Mouse (Mus musculus) thymus, postnatal 10 days (tissue): ENCODE results near the gene Gm20604.
A peak's percentile ranks its signal among the peaks of the same experiment; 100 is the strongest.

Experiments used
- DNase-seq, 2 experiments: peaks; one replicate each; pipeline ENCODE4 v3.0.0; 2021; ENCODE audit warnings: low spot score in 2 of 2

The Gm20604 gene

GRCm38 (mm10) chr12:102743036-102743588, 15.4 kb downstream of the Gm20604 start:
- DNase-seq, result no peak

DNA sequence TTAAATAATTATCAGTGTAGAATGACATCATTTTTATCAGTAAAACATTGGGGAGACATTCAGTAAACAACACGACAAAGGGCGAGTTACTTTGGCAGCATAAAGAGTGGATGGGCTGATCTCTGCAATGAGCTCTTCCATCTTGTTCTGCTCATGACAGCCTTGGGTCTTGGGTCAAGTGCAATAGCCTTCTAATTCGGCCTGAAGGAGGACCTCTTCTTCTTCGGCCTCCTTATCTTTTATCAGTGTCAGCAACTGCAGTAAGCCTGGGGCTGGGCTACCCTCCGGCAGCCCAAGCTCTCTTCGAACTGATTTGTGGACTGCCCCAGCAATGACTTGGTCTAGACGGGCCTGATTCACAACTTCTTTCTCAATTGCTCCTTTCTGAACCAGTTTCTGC, 16.4 kb downstream of the Gm20604 start:
- no peak for DNase-seq

- DNase-seq, result peak in 1 of 2 experiments; percentile 56
Measured at GRCm38 (mm10) chr12:102740285-102740684, 18.2 kb downstream of the Gm20604 start.

DNA sequence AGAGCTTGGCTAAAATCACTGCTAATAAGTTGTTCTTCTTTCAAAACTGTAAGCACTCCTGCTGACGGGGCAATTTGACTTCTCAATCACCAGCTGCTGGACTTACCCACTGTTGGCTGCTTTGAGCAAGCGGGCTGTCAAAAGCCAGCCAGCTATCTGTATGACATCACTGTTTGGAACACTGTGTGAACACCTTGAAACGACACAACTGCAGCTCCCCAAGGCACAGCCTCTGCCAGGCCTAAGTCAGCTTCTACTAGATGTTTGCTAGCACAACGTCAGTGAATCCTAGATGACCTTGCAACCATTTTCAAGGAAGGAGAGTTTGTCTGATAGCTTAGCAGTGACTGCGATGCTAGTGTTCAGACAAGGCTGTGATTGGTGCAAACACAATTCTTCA, 19.4 kb downstream of the Gm20604 start:
- DNase-seq, result no peak

- peak; percentile 33 to 73 for DNase-seq
Measured at GRCm38 (mm10) chr12:102733381-102733780, 25.1 kb downstream of the Gm20604 start.

DNA sequence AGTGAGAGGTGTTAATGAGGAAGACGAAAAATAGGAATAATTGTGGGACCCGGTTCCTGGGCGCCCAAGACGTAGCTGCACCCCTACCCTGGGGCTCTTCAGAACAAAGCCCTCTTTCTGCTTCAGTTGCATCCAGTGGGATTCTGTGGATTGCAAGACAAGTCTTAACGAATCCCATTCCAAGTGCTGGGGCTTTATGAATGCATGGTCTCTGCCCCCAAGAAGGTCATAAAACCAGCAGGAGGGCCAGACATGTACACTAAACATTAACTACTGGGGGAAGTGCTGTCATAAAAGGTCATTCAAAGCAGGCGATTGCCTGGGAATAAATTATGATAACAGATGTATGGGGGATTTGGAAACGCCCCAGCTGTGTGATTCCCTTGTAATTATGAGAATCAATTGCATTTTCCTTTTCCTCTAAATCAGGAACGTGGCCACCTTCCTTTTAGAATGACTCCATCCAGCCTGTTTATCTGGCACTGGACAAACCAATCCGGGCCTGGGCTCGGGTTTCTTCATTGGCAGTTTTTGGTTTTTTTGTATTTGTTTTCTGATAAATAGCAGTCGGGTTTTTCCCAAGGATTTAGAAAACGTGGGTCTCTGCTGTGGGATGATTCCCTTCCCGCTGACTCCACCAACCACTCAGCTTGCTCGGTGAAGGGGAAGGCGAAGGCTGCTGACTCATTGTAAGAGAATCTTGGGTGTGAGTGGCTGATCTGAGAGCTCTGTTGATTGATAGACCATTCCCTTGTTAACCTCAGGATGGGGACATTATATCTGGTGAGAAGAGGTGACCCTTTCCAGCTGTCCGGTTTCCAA, 27.5 kb downstream of the Gm20604 start:
- no peak for DNase-seq

- DNase-seq, result peak; percentile 58 to 62
Measured at GRCm38 (mm10) chr12:102729855-102730797, 28.3 kb downstream of the Gm20604 start.

DNA sequence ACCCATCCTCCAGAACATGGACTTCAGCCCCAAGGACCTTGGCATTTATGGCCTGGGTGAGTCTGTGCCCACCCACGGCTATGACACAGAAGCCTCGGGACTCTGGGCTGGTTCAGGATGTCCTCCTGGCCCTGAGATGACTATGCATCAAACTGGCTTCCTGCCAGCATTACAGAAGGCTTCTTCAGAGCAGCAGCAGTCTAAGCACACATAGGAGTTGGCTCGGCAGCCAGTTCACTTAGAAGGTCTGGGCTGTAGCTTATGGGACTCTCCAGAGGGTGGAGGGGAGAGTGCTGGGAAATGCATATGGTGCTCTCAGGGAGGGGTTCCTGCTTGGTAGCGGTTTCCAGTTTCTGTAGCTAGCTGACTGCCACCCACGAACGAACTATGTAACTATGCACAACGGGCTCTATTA, 32.7 kb downstream of the Gm20604 start:
- DNase-seq, result no peak

DNA sequence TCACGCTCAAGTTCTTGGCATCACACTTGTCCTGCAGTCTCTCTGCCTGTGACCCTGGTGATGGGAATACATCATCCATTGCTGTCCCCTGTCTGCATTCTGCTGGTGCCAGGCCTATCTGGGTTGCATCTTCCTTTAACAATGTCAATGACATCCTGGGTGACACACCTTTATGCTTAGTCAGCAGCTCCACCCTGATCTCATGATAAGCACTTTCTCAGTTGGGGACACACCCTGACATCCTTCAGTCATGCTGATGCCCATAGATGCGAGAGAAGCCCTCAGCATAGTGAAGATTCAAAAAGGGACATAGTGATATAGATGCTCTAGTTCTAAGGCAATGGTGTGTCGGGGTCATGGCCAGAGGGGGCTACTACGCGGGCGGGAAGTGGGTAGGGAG, 33.3 kb downstream of the Gm20604 start:
- DNase-seq, result no peak

- no peak for DNase-seq
Measured at GRCm38 (mm10) chr12:102723861-102724260, 34.6 kb downstream of the Gm20604 start.

DNA sequence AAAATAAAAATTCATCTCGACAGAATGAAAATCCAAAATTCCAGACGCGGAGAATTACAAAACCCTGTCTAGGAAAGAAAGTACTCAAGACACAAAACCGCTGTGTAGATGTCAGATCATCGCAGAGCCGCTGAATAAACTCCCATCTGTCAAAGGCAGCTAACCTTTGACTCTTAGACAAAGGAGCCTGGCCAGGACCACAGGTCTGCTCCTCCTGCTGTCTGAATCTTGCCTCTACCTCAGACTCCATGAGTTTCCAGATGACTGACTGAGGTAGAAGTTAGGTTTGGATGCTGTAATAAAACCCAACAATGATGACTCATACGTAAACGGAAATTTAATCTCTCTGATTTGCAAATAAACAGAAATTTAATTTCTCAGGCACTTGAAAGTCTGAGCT, 35.5 kb downstream of the Gm20604 start:
- DNase-seq, result no peak

- peak; percentile 69 to 75 for DNase-seq
Measured at GRCm38 (mm10) chr12:102722451-102722850, 36.0 kb downstream of the Gm20604 start.

GRCm38 (mm10) chr12:102719552-102720315, 38.7 kb downstream of the Gm20604 start:
- DNase-seq, result peak in 1 of 2 experiments; percentile 67

DNA sequence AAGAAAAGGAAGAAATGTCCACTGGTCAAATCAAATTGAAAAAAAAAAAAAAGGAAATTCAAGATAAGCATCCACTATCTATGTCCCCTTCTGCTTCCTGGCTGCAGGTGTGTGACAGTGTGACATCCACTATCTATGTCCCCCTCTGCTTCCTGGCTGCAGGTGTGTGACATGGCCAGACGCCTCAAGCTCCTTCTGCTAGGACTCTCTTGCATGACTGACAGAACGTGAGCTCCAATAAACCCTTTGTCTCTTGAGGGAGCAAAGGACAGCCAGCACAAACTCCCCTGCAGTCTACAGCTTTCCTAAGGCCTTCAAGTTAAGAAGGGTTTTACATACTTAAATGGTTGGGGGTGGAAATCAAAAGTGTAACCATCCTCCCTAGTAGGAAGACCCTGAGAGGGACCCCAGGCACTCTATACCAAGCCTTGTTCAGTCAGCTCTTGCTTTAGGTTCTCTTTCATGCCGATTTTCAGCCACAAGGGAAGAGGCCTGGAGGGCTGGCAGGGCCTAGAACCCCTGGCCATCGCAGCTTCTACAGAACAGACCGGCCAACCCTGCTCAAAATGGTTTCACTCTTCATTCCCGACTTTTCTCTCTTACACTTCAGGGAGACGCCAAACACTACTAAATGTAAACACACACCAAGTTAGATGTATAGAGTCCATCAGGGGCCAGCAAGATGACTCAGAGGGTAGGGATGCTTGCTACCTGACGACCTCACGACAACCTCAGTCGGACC, 43.6 kb downstream of the Gm20604 start:
- DNase-seq, result no peak

GRCm38 (mm10) chr12:102714116-102714515, 44.4 kb downstream of the Gm20604 start:
- no peak for DNase-seq

GRCm38 (mm10) chr12:102713153-102713865, 45.2 kb downstream of the Gm20604 start:
- no peak for DNase-seq

GRCm38 (mm10) chr12:102710851-102711375, 47.6 kb downstream of the Gm20604 start:
- DNase-seq, result no peak

DNA sequence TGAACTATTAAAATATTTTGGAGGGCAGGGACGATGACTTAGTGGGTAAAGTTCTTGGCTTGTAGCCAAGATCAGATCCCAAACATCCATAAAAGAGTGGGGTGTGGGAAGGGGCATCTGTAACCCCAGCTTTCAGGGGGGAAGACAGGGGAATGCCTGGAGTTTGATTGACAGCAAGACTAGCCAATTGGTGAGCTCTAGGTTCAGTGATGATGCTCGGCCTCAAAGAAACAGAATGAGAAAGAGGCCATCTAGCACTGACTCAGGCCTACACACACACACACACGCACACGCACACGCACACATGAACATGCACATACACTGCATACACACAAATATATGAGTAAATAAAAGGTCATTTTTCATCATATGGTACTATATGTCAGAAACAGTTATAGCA, 48.6 kb downstream of the Gm20604 start:
- no peak for DNase-seq

DNA sequence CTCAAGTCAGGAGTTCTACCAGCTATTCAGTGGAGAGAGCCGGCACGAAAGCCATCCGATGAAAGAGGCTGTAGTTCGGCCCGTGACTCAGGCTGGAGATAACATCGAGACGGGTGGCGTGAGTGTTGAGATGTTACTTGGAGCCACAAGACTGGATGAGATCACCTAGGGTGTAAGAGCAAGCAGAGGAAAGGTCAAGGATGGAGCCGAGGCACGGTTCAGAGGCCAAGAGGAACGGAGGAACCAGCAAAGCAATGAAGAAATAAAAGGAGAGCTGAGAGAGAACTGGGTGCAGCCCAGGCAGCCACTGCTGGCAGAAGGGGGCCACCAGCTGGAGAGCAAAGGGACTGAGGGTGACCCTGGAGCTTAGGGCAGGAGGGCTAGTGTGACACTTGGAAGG, 50.3 kb downstream of the Gm20604 start:
- DNase-seq, result no peak
